Mouse (Mus musculus): Measurements from ENCODE around the gene Wdr89. TPM values are rescaled to one million over a fixed set of nuclear protein-coding genes. Genes with fewer than 3 reads are reported as not detected.

The Wdr89 gene
- total RNA-seq, 1 experiment: 29.8 TPM

DNA sequence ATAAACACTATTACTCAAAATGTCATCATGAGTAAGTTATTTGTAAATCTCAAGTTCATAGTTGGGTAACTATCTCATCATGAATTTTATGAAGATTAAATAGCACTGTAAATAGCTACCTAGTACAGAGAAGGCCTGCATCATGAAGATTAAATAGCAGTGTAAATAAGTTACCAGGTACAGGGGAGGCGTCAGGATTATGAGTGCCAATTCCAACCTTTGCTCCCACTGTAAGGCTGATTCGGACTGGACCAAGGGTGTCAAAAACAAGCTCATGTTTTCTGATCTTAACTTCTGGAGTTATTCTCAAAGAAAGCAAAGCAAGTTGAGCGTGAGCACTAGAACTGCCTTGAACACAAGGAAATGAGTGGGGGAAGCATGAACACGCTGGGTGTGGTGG is 14.3 kb upstream of the Wdr89 start:
- Histone ChIP-seq H3K4me3 (ENCODE audit: insufficient read depth in 1 of 2, low read depth in 1 of 2, low read length in 2 of 2, poor library complexity in 1 of 2, severe bottlenecking in 1 of 2) (no peak overlapping the region), H3K27ac (ENCODE audit: insufficient read depth, low read depth, low read length, poor library complexity, severe bottlenecking) (no peak overlapping the region), H3K36me3 (ENCODE audit: control insufficient read depth, insufficient read depth, low read length, poor library complexity, severe bottlenecking) (no peaks in the 10 kb centered on the region), H3K9me3 (ENCODE audit: control insufficient read depth, insufficient read depth, low read depth, low read length) (no peaks in the 10 kb centered on the region), H3K9ac (ENCODE audit: insufficient read depth, low read depth, low read length, poor library complexity, severe bottlenecking) (no peak overlapping the region), H3K4me1 (ENCODE audit: control insufficient read depth in 2 of 2, insufficient read depth in 2 of 2, low read length in 2 of 2, poor library complexity in 1 of 2) (no peaks in the 10 kb centered on the region)
- in situ Hi-C loops (cut with MboI; ENCODE audit: low sequenced_read_pairs in 2 of 2, unreplicated experiment in 2 of 2): no loop called here
- DNase-seq (ENCODE audit: low read depth, low spot score): no peak
- no peak for TF ChIP-seq MAFK (IDR thresholded peaks at IDR 0.05; ENCODE audit: insufficient read depth, low read depth, low read length)
- no peak for TF ChIP-seq CHD2 (IDR thresholded peaks at IDR 0.05; ENCODE audit: low read depth, low read length)

- in situ Hi-C loops (cut with MboI; ENCODE audit: low sequenced_read_pairs in 2 of 2, unreplicated experiment in 2 of 2): no loop called here
- TF ChIP-seq HCFC1 (IDR thresholded peaks at IDR 0.05; ENCODE audit: borderline replicate concordance, insufficient read depth, low read length): no peak
- TF ChIP-seq MAFK (IDR thresholded peaks at IDR 0.05; ENCODE audit: insufficient read depth, low read depth, low read length): no peak
- no peak for TF ChIP-seq ZNF384 (IDR thresholded peaks at IDR 0.05; ENCODE audit: low read depth, low read length)
- no peak for TF ChIP-seq CHD2 (IDR thresholded peaks at IDR 0.05; ENCODE audit: low read depth, low read length)
- TF ChIP-seq ZC3H11A (IDR thresholded peaks at IDR 0.05; ENCODE audit: borderline replicate concordance, low read depth, low read length): no peak
Measured at GRCm38 (mm10) chr12:75682842-75683241, 13.5 kb upstream of the Wdr89 start.

GRCm38 (mm10) chr12:75681101-75681500 is 11.8 kb upstream of the Wdr89 start:
- no peak overlapping the region for H3K9ac ChIP-seq (ENCODE audit: insufficient read depth, low read depth, low read length, poor library complexity, severe bottlenecking)
- TF ChIP-seq MAFK (IDR thresholded peaks at IDR 0.05; ENCODE audit: insufficient read depth, low read depth, low read length) (no peak), HCFC1 (IDR thresholded peaks at IDR 0.05; ENCODE audit: borderline replicate concordance, insufficient read depth, low read length) (no peak), ZNF384 (IDR thresholded peaks at IDR 0.05; ENCODE audit: low read depth, low read length) (no peak), ZC3H11A (IDR thresholded peaks at IDR 0.05; ENCODE audit: borderline replicate concordance, low read depth, low read length) (no peak)
- no peaks in the 10 kb centered on the region for H3K36me3 ChIP-seq (ENCODE audit: control insufficient read depth, insufficient read depth, low read length, poor library complexity, severe bottlenecking)
- no peak overlapping the region for H3K27ac ChIP-seq (ENCODE audit: insufficient read depth, low read depth, low read length, poor library complexity, severe bottlenecking)
- in situ Hi-C loops (cut with MboI; ENCODE audit: low sequenced_read_pairs in 2 of 2, unreplicated experiment in 2 of 2): no loop called here
- no peak overlapping the region for H3K4me3 ChIP-seq (ENCODE audit: insufficient read depth in 1 of 2, low read depth in 1 of 2, low read length in 2 of 2, poor library complexity in 1 of 2, severe bottlenecking in 1 of 2)
- no peak for DNase-seq (ENCODE audit: low read depth, low spot score)
- H3K4me1 ChIP-seq (ENCODE audit: control insufficient read depth in 2 of 2, insufficient read depth in 2 of 2, low read length in 2 of 2, poor library complexity in 1 of 2): 0 out of 4 replicates have a peak, but pooled peaks cover 0 to 2% of the 10 kb centered on the region in 2 experiments
- no peaks in the 10 kb centered on the region for H3K9me3 ChIP-seq (ENCODE audit: control insufficient read depth, insufficient read depth, low read depth, low read length)

More at GRCm38 (mm10) chr12:75682842-75683241, 13.5 kb upstream of the Wdr89 start:
- H3K9me3 ChIP-seq (ENCODE audit: control insufficient read depth, insufficient read depth, low read depth, low read length): no peaks in the 10 kb centered on the region
- H3K27ac ChIP-seq (ENCODE audit: insufficient read depth, low read depth, low read length, poor library complexity, severe bottlenecking): no peak overlapping the region
- no peaks in the 10 kb centered on the region for H3K36me3 ChIP-seq (ENCODE audit: control insufficient read depth, insufficient read depth, low read length, poor library complexity, severe bottlenecking)
- no peaks in the 10 kb centered on the region for H3K4me1 ChIP-seq (ENCODE audit: control insufficient read depth in 2 of 2, insufficient read depth in 2 of 2, low read length in 2 of 2, poor library complexity in 1 of 2)
- H3K9ac ChIP-seq (ENCODE audit: insufficient read depth, low read depth, low read length, poor library complexity, severe bottlenecking): no peak overlapping the region
- no peak for DNase-seq (ENCODE audit: low read depth, low spot score)
- H3K4me3 ChIP-seq (ENCODE audit: insufficient read depth in 1 of 2, low read depth in 1 of 2, low read length in 2 of 2, poor library complexity in 1 of 2, severe bottlenecking in 1 of 2): no peak overlapping the region

- TF ChIP-seq CHD2 (IDR thresholded peaks at IDR 0.05; ENCODE audit: low read depth, low read length) (no peak), ZNF384 (IDR thresholded peaks at IDR 0.05; ENCODE audit: low read depth, low read length) (no peak), ZC3H11A (IDR thresholded peaks at IDR 0.05; ENCODE audit: borderline replicate concordance, low read depth, low read length) (no peak), HCFC1 (IDR thresholded peaks at IDR 0.05; ENCODE audit: borderline replicate concordance, insufficient read depth, low read length) (no peak), MAFK (IDR thresholded peaks at IDR 0.05; ENCODE audit: insufficient read depth, low read depth, low read length) (no peak)
- in situ Hi-C loops (cut with MboI; ENCODE audit: low sequenced_read_pairs in 2 of 2, unreplicated experiment in 2 of 2): no loop called here
- H3K9me3 ChIP-seq (ENCODE audit: control insufficient read depth, insufficient read depth, low read depth, low read length): no peaks in the 10 kb centered on the region
- no peak overlapping the region for H3K27ac ChIP-seq (ENCODE audit: insufficient read depth, low read depth, low read length, poor library complexity, severe bottlenecking)
- no peaks in the 10 kb centered on the region for H3K36me3 ChIP-seq (ENCODE audit: control insufficient read depth, insufficient read depth, low read length, poor library complexity, severe bottlenecking)
- H3K4me3 ChIP-seq (ENCODE audit: insufficient read depth in 1 of 2, low read depth in 1 of 2, low read length in 2 of 2, poor library complexity in 1 of 2, severe bottlenecking in 1 of 2): no peak overlapping the region
- no peak for DNase-seq (ENCODE audit: low read depth, low spot score)
- no peak overlapping the region for H3K9ac ChIP-seq (ENCODE audit: insufficient read depth, low read depth, low read length, poor library complexity, severe bottlenecking)
- H3K4me1 ChIP-seq (ENCODE audit: control insufficient read depth in 2 of 2, insufficient read depth in 2 of 2, low read length in 2 of 2, poor library complexity in 1 of 2): 0 out of 4 replicates have a peak, but pooled peaks cover 0 to 2% of the 10 kb centered on the region in 2 experiments
Measured at GRCm38 (mm10) chr12:75678393-75678792, 9.1 kb upstream of the Wdr89 start.

DNA sequence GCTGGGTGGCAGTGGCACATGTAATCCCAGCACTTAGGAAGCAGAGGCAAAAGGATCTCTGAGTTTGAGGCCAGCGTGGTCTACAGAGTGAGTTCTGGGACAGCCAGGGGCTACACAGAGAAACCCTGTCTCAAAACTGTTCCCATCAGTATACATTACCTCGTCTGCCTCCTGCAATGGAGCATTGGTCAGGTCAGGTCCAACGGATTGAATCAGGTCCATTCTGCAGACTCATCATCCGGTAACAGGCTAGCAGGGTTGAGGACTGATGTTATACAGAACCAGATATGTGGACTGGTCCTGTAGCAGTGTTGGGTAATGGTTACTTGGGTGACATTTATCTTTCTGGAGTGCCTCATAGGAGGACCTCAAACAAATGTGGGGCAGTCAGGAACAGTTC is 3.3 kb upstream of the Wdr89 start:
- Histone ChIP-seq H3K4me3 (ENCODE audit: insufficient read depth in 1 of 2, low read depth in 1 of 2, low read length in 2 of 2, poor library complexity in 1 of 2, severe bottlenecking in 1 of 2) (no peak overlapping the region), H3K27ac (ENCODE audit: insufficient read depth, low read depth, low read length, poor library complexity, severe bottlenecking) (no peak overlapping the region)
- in situ Hi-C loops (cut with MboI; ENCODE audit: low sequenced_read_pairs in 2 of 2, unreplicated experiment in 2 of 2): no loop called here

More for the DNA sequence above, 3.3 kb upstream of the Wdr89 start:
- Histone ChIP-seq H3K9ac (ENCODE audit: insufficient read depth, low read depth, low read length, poor library complexity, severe bottlenecking) (no peak overlapping the region), H3K4me1 (ENCODE audit: control insufficient read depth in 2 of 2, insufficient read depth in 2 of 2, low read length in 2 of 2, poor library complexity in 1 of 2) (peaks cover 0 to 2% of the 10 kb centered on the region in 2 experiments; a peak in 1 of 4 replicates), H3K9me3 (ENCODE audit: control insufficient read depth, insufficient read depth, low read depth, low read length) (no peaks in the 10 kb centered on the region), H3K36me3 (ENCODE audit: control insufficient read depth, insufficient read depth, low read length, poor library complexity, severe bottlenecking) (no peaks in the 10 kb centered on the region)
- TF ChIP-seq ZC3H11A (IDR thresholded peaks at IDR 0.05; ENCODE audit: borderline replicate concordance, low read depth, low read length): no peak
- TF ChIP-seq CHD2 (IDR thresholded peaks at IDR 0.05; ENCODE audit: low read depth, low read length): no peak
- no peak for TF ChIP-seq HCFC1 (IDR thresholded peaks at IDR 0.05; ENCODE audit: borderline replicate concordance, insufficient read depth, low read length)
- TF ChIP-seq ZNF384 (IDR thresholded peaks at IDR 0.05; ENCODE audit: low read depth, low read length): no peak
- no peak for TF ChIP-seq MAFK (IDR thresholded peaks at IDR 0.05; ENCODE audit: insufficient read depth, low read depth, low read length)
- no peak for DNase-seq (ENCODE audit: low read depth, low spot score)

All from ES-E14 (cell line).